ENCODE assay signal across 8 mouse cellular contexts in the genomic region with DNA sequence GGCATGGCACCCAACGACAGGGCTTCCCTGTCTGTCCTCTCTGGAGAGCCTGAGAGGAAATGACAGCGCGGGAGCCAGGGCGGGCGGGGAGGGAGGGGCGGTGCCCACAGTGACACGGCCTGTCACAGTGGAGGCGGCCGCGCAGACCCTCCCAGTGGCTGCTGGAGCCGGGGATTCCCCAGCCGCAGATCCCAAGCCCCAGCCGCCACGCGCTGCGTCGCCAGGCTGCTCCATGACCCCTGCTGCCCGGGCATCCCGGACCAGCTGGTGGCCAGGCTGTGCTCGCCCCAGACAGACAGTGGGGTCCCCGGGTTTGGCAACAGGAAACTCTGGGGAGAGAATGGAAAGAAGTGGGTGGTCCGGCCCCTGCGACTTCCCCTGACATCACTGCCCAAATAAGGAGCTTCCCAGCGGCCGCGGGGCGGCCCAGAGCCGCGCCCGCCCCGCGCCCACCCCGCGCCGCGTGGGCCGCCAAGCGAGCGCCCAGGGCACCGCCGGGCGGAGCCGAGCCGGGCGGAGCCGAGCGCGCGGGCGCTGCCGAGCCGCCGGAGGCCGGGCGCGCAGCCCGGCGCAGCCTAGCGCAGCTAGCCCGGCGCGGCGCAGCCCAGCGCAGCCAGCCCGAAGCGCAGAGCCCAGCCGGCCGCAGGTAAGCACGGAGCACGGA. TPM values are rescaled to one million over a fixed set of nuclear protein-coding genes. Genes with fewer than 3 reads are reported as not detected.
DNase-seq lines count a peak whose midpoint lies in the region; ATAC-seq and TF ChIP-seq lines count a peak whose summit lies in the region.

No protein-coding gene starts in this region.

- no peaks in the 10 kb centered on the region for H3K9me3 ChIP-seq in forebrain, embryonic 11.5 days (ENCODE audit: control insufficient read depth, low read length)
- no peaks in the 10 kb centered on the region for H3K9me3 ChIP-seq in liver, embryonic 14.5 days (ENCODE audit: control insufficient read depth, low read length)
- H3K9me3 ChIP-seq in neural tube, embryonic 11.5 days (ENCODE audit: control insufficient read depth, low read length), result no peaks in the 10 kb centered on the region
- H3K9me3 ChIP-seq in stomach, postnatal 0 days (ENCODE audit: control insufficient read depth, low read length), result no peaks in the 10 kb centered on the region

- no peak for TF ChIP-seq EP300 in liver, embryonic 14.5 days (IDR thresholded peaks at IDR 0.05; ENCODE audit: low read depth)
- TF ChIP-seq EP300 in stomach, postnatal 0 days (optimal IDR thresholded peaks at IDR 0.05), result no peak

- H3K79me2 ChIP-seq in C2C12 (ENCODE audit: control insufficient read depth, insufficient read depth), result no peaks in the 10 kb centered on the region

- H3K36me3 ChIP-seq in C2C12 (ENCODE audit: control insufficient read depth, insufficient read depth), result no peaks in the 10 kb centered on the region
- no peaks in the 10 kb centered on the region for H3K36me3 ChIP-seq in forebrain, embryonic 11.5 days (ENCODE audit: control insufficient read depth, insufficient read depth, low read length)
- H3K36me3 ChIP-seq in liver, embryonic 14.5 days (replicated peaks; ENCODE audit: control insufficient read depth, insufficient read depth, low read depth), result no peaks in the 10 kb centered on the region
- no peaks in the 10 kb centered on the region for H3K36me3 ChIP-seq in neural tube, embryonic 11.5 days (ENCODE audit: control insufficient read depth, insufficient read depth, low read length)
- no peaks in the 10 kb centered on the region for H3K36me3 ChIP-seq in stomach, postnatal 0 days (ENCODE audit: control insufficient read depth, insufficient read depth, low read length)

- H3K79me3 ChIP-seq in C2C12 (ENCODE audit: low read depth), result no peaks in the 10 kb centered on the region

- H3K27me3 ChIP-seq in C2C12 (ENCODE audit: control insufficient read depth, insufficient read depth, insufficient read length), result no peaks in the 10 kb centered on the region
- peaks cover 38% of the 10 kb centered on the region for H3K27me3 ChIP-seq in forebrain, embryonic 11.5 days (ENCODE audit: control insufficient read depth, insufficient read depth, low read length)
- H3K27me3 ChIP-seq in liver, embryonic 14.5 days (ENCODE audit: control insufficient read depth, insufficient read depth, low read length), result peaks cover 23% of the 10 kb centered on the region
- H3K27me3 ChIP-seq in neural tube, embryonic 11.5 days (ENCODE audit: control insufficient read depth, insufficient read depth, low read length), result peaks cover 38% of the 10 kb centered on the region
- no peaks in the 10 kb centered on the region for H3K27me3 ChIP-seq in stomach, postnatal 0 days (ENCODE audit: control insufficient read depth, insufficient read depth, low read length)

- ATAC-seq in forebrain, embryonic 11.5 days (replicated peaks; ENCODE audit: low FRiP score), result peak; percentile 49; the same call in 1 of the 2 replicates
- ATAC-seq in liver, embryonic 14.5 days (ENCODE audit: insufficient read depth), result peak; percentile 60; the same call in 1 of the 2 replicates
- ATAC-seq in neural tube, embryonic 11.5 days (ENCODE audit: insufficient read depth, low FRiP score, low TSS enrichment), result peak; percentile 55
- peak; percentile 78 for ATAC-seq in stomach, postnatal 0 days (ENCODE audit: low FRiP score, low TSS enrichment)

- intact Hi-C loops in heart, postnatal 10 days (cut with DNase I), result loop anchor here (5.0 kb wide), 1 partner anchor 70 kb away; no protein-coding TSS in a partner anchor

- TF ChIP-seq POLR2A in bone marrow, adult 2 months (IDR thresholded peaks at IDR 0.05; ENCODE audit: borderline replicate concordance, control insufficient read depth, low read depth, low read length), result no peak; the same call in 1 of the 2 replicates

- TF ChIP-seq CTCF in C2C12 (IDR thresholded peaks at IDR 0.05; ENCODE audit: control insufficient read depth, insufficient read depth, insufficient read length), result no peak
- TF ChIP-seq CTCF in bone marrow, adult 2 months (IDR thresholded peaks at IDR 0.05; ENCODE audit: control insufficient read depth, insufficient read depth, low read length), result no peak
- no peak for TF ChIP-seq CTCF in liver, embryonic 14.5 days (IDR thresholded peaks at IDR 0.05; ENCODE audit: low read depth)
- no peak for TF ChIP-seq CTCF in stomach, postnatal 0 days (IDR thresholded peaks at IDR 0.05; ENCODE audit: low read depth)

- no peaks in the 10 kb centered on the region for H3K4me1 ChIP-seq in bone marrow, adult 2 months (ENCODE audit: control insufficient read depth, insufficient read depth, low read length)
- peaks cover 2% of the 10 kb centered on the region; the same call in 1 of the 2 replicates for H3K4me1 ChIP-seq in forebrain, embryonic 11.5 days (replicated peaks; ENCODE audit: control insufficient read depth, insufficient read depth, low read length)
- H3K4me1 ChIP-seq in liver, embryonic 14.5 days (replicated peaks; ENCODE audit: control insufficient read depth in 2 of 2, insufficient read depth in 2 of 2, low read length in 1 of 2), result 0 out of 4 replicates have a peak, but pooled peaks cover 0 to 2% of the 10 kb centered on the region in 2 experiments
- no peaks in the 10 kb centered on the region for H3K4me1 ChIP-seq in neural tube, embryonic 11.5 days (ENCODE audit: control insufficient read depth, insufficient read depth, low read length)
- H3K4me1 ChIP-seq in stomach, postnatal 0 days (replicated peaks; ENCODE audit: control insufficient read depth, insufficient read depth), result 0 out of 2 replicates have a peak, but pooled peaks cover 4% of the 10 kb centered on the region

- peak overlapping the region; percentile 82 for H3K4me2 ChIP-seq in forebrain, embryonic 11.5 days (ENCODE audit: low read depth, low read length, severe bottlenecking)
- peak overlapping the region; percentile 53 for H3K4me2 ChIP-seq in liver, embryonic 14.5 days (ENCODE audit: low read depth)
- peak overlapping the region; percentile 90 for H3K4me2 ChIP-seq in neural tube, embryonic 11.5 days (ENCODE audit: low read depth)
- H3K4me2 ChIP-seq in stomach, postnatal 0 days (replicated peaks; ENCODE audit: low read depth), result peak overlapping the region; percentile 96

- H3K27ac ChIP-seq in bone marrow, adult 2 months (ENCODE audit: control insufficient read depth, insufficient read depth, low read depth, low read length, poor library complexity), result peak overlapping the region; percentile 34; the same call in 1 of the 2 replicates
- H3K27ac ChIP-seq in forebrain, embryonic 11.5 days (ENCODE audit: low read depth, low read length), result no peak overlapping the region
- H3K27ac ChIP-seq in liver, embryonic 14.5 days, result no peak overlapping the region
- no peak overlapping the region for H3K27ac ChIP-seq in neural tube, embryonic 11.5 days (ENCODE audit: low read depth, low read length)
- peak overlapping the region; percentile 45; the same call in 1 of the 2 replicates for H3K27ac ChIP-seq in stomach, postnatal 0 days (replicated peaks)

- peak overlapping the region; percentile 10 for H3K9ac ChIP-seq in forebrain, embryonic 11.5 days (ENCODE audit: low read length)
- H3K9ac ChIP-seq in liver, embryonic 14.5 days (replicated peaks), result no peak overlapping the region
- H3K9ac ChIP-seq in neural tube, embryonic 11.5 days (ENCODE audit: low read length), result peak overlapping the region; percentile 45
- H3K9ac ChIP-seq in stomach, postnatal 0 days (ENCODE audit: low read length), result peak overlapping the region; percentile 45

- H3ac ChIP-seq in C2C12 (ENCODE audit: control insufficient read depth, insufficient read length, low read depth), result peak overlapping the region; percentile 72

- H3K4me3 ChIP-seq in C2C12 (ENCODE audit: insufficient read depth, poor library complexity, severe bottlenecking), result peak overlapping the region; percentile 37
- peak overlapping the region; percentile 68 for H3K4me3 ChIP-seq in bone marrow, adult 2 months (replicated peaks; ENCODE audit: control insufficient read depth, low read depth, low read length)
- H3K4me3 ChIP-seq in forebrain, embryonic 11.5 days (ENCODE audit: low read depth, low read length), result peak overlapping the region; percentile 41
- peak overlapping the region; percentile 20 to 34 for H3K4me3 ChIP-seq in liver, embryonic 14.5 days (ENCODE audit: insufficient read depth in 1 of 2, low read depth in 2 of 2, low read length in 2 of 2)
- H3K4me3 ChIP-seq in neural tube, embryonic 11.5 days (ENCODE audit: low read depth, low read length), result peak overlapping the region; percentile 49
- peak overlapping the region; percentile 58 for H3K4me3 ChIP-seq in stomach, postnatal 0 days (ENCODE audit: low read depth, low read length)

- DNase-seq in forebrain, embryonic 11.5 days (ENCODE audit: low spot score), result peak; percentile 66
- DNase-seq in heart, postnatal 10 days, result peak; percentile 56 to 70
- peak; percentile 52 to 66 for DNase-seq in kidney, postnatal 25 days
- no peak for DNase-seq in liver, embryonic 14.5 days (ENCODE audit: low read depth in 3 of 3, low spot score in 3 of 3)
- peak; percentile 53 for DNase-seq in neural tube, embryonic 11.5 days (ENCODE audit: low spot score)
- DNase-seq in stomach, postnatal 0 days (ENCODE audit: low spot score), result peak; percentile 40

- 14% methylated on average over 70 of the region's 70 CpGs for WGBS in bone marrow, adult 2 months
- 0% methylated on average over 51 of the region's 70 CpGs for WGBS in forebrain, embryonic 11.5 days
- under 1% methylated on average over 70 of the region's 70 CpGs for WGBS in liver, embryonic 14.5 days (ENCODE audit: insufficient replicate concordance)
- WGBS in neural tube, embryonic 11.5 days, result under 1% methylated on average over 69 of the region's 70 CpGs
- WGBS in stomach, postnatal 0 days, result 0% methylated on average over 33 of the region's 70 CpGs

TF ChIP-seq in C2C12, 6 proteins besides CTCF, POLR2A, EP300 and RAD21:
- TF ChIP-seq FOSL1 (IDR thresholded peaks at IDR 0.05; ENCODE audit: insufficient read depth, low read length, poor library complexity, severe bottlenecking), result no peak
- TF ChIP-seq MAX (IDR thresholded peaks at IDR 0.05), result no peak
- no peak for TF ChIP-seq MYOD1 (IDR thresholded peaks at IDR 0.05; ENCODE audit: control insufficient read depth, insufficient read length, low read depth)
- no peak for TF ChIP-seq MYOG (IDR thresholded peaks at IDR 0.05; ENCODE audit: control insufficient read depth, extremely low read depth, insufficient read length)
- no peak for TF ChIP-seq CEBPB (IDR thresholded peaks at IDR 0.05; ENCODE audit: low read depth)
- no peak for TF ChIP-seq USF1 (IDR thresholded peaks at IDR 0.05; ENCODE audit: low read depth)

RNA-seq across cellular contexts. Expression of a gene that starts 32.3 kb away (rescaled TPM):
- not detected for polyA plus RNA-seq in C2C12 (2012; fragmentation: generic; extraction: Trizol)
- not detected in 2 replicates for polyA plus RNA-seq in bone marrow, adult 2 months (2011; ENCODE audit: insufficient read depth, insufficient read length, low replicate concordance, missing spikeins)
- not detected in 2 replicates for polyA plus RNA-seq in forebrain, embryonic 11.5 days (2014; fragmentation: Nextera tagmentation; extraction: Ambion mirVana)
- not detected for total RNA-seq in heart, postnatal 10 days (2021)
- polyA plus RNA-seq in liver, embryonic 14.5 days (2012; rRNA removed), result not detected in 2 replicates
- not detected in 2 replicates for polyA plus RNA-seq in liver, embryonic 14.5 days (2014; fragmentation: Nextera tagmentation; extraction: Ambion mirVana)
- polyA plus RNA-seq in neural tube, embryonic 11.5 days (2014; fragmentation: Nextera tagmentation; extraction: Ambion mirVana), result not detected in 2 replicates
- polyA plus RNA-seq in stomach, postnatal 0 days (2015; fragmentation: Nextera tagmentation; extraction: Ambion mirVana), result not detected in 2 replicates

Comparison
In these comparisons a context has a peak if more than half of its experiments do, and no peak if none do; other contexts are left out.
1. H3K27ac ChIP-seq: peak in bone marrow, adult 2 months (single experiment) and stomach, postnatal 0 days (single experiment); none in forebrain, embryonic 11.5 days (single experiment), liver, embryonic 14.5 days (single experiment) and neural tube, embryonic 11.5 days (single experiment).
2. DNase-seq: peak in forebrain, embryonic 11.5 days (single experiment), heart, postnatal 10 days (2 of 2), kidney, postnatal 25 days (2 of 2), neural tube, embryonic 11.5 days (single experiment) and stomach, postnatal 0 days (single experiment); none in liver, embryonic 14.5 days (0 of 3).
3. Peak in every context shown above with its lines, with median percentiles within 50 percentile points of each other: H3K4me3 ChIP-seq, ATAC-seq and H3K4me2 ChIP-seq.